Mouse (Mus musculus): ENCODE measurements around the gene Lepr. TPM values are rescaled to one million over a fixed set of nuclear protein-coding genes. Genes with fewer than 3 reads are reported as not detected.

Gene Lepr
- total and polyA plus RNA-seq, 3 experiments, result 0.04 TPM; not detected in 2

DNA sequence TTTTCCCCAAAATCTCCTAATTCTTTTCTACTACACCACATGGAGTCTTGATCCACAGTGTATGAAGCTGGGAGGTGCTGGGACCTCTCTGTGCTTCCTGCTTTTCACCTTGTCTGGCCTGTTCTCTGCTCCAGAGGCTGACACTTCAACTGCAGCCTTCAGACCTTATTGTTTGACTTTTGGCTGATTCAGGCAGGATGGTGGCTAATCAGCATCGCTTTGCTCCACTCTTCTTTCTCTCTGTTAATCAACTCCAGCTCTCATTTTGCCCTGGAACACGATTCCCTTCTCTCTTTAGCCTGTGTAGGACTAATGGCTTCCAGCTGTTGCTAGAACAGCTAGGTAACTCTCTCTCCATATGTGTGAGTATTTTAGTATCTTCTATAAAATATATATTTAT lies 10.0 kb upstream of the Lepr start:
- H3K36me3 ChIP-seq (ENCODE audit: control insufficient read depth in 1 of 2, insufficient read depth in 2 of 2, low read length in 2 of 2), result no peaks in the 10 kb centered on the region
- TF ChIP-seq MYC (IDR thresholded peaks at IDR 0.05; ENCODE audit: low read depth, low read length), result no peak
- TF ChIP-seq MYB (IDR thresholded peaks at IDR 0.05; ENCODE audit: low read depth, low read length), result no peak
- no peak overlapping the region for H3K4me3 ChIP-seq (ENCODE audit: control insufficient read depth in 1 of 2, insufficient read depth in 1 of 2, low read depth in 2 of 2, low read length in 2 of 2)
- no peaks in the 10 kb centered on the region for H3K9me3 ChIP-seq (replicated peaks; ENCODE audit: insufficient read depth, low read length)
- no peak overlapping the region for H3K27ac ChIP-seq (ENCODE audit: control insufficient read depth, low read depth, low read length)
- no peak for DNase-seq (ENCODE audit: low read depth, low spot score)
- H3K9ac ChIP-seq (ENCODE audit: control insufficient read depth, low read depth, low read length, poor library complexity, severe bottlenecking), result no peak overlapping the region
- peaks cover 0 to 3% of the 10 kb centered on the region in 2 experiments; a peak in 3 of 4 replicates for H3K27me3 ChIP-seq (ENCODE audit: control insufficient read depth in 1 of 2, insufficient read depth in 2 of 2, low read length in 2 of 2)
- no peaks in the 10 kb centered on the region for H3K79me2 ChIP-seq (ENCODE audit: control insufficient read depth, insufficient read depth, low read length, poor library complexity)
- H3K4me1 ChIP-seq (ENCODE audit: control insufficient read depth in 1 of 2, insufficient read depth in 2 of 2, low read length in 2 of 2), result no peaks in the 10 kb centered on the region

GRCm38 (mm10) chr4:101707953-101708352 lies 9.3 kb upstream of the Lepr start:
- Histone ChIP-seq H3K36me3 (ENCODE audit: control insufficient read depth in 1 of 2, insufficient read depth in 2 of 2, low read length in 2 of 2) (no peaks in the 10 kb centered on the region), H3K9ac (ENCODE audit: control insufficient read depth, low read depth, low read length, poor library complexity, severe bottlenecking) (no peak overlapping the region), H3K27ac (ENCODE audit: control insufficient read depth, low read depth, low read length) (no peak overlapping the region), H3K79me2 (ENCODE audit: control insufficient read depth, insufficient read depth, low read length, poor library complexity) (no peaks in the 10 kb centered on the region), H3K4me1 (ENCODE audit: control insufficient read depth in 1 of 2, insufficient read depth in 2 of 2, low read length in 2 of 2) (no peaks in the 10 kb centered on the region), H3K9me3 (replicated peaks; ENCODE audit: insufficient read depth, low read length) (no peaks in the 10 kb centered on the region), H3K27me3 (ENCODE audit: control insufficient read depth in 1 of 2, insufficient read depth in 2 of 2, low read length in 2 of 2) (peaks cover 0 to 3% of the 10 kb centered on the region in 2 experiments; a peak in 3 of 4 replicates), H3K4me3 (ENCODE audit: control insufficient read depth in 1 of 2, insufficient read depth in 1 of 2, low read depth in 2 of 2, low read length in 2 of 2) (no peak overlapping the region)
- DNase-seq (ENCODE audit: low read depth, low spot score), result no peak
- no peak for TF ChIP-seq MAX (IDR thresholded peaks at IDR 0.05; ENCODE audit: low read length)
- no peak for TF ChIP-seq ZC3H11A (IDR thresholded peaks at IDR 0.05; ENCODE audit: low read depth, low read length)
- no peak for TF ChIP-seq NELFE (IDR thresholded peaks at IDR 0.05; ENCODE audit: low read depth, low read length)
- TF ChIP-seq E2F4 (IDR thresholded peaks at IDR 0.05; ENCODE audit: borderline replicate concordance, low read depth, low read length), result no peak
- no peak for TF ChIP-seq ETS1 (IDR thresholded peaks at IDR 0.05; ENCODE audit: low read depth, low read length)

DNA sequence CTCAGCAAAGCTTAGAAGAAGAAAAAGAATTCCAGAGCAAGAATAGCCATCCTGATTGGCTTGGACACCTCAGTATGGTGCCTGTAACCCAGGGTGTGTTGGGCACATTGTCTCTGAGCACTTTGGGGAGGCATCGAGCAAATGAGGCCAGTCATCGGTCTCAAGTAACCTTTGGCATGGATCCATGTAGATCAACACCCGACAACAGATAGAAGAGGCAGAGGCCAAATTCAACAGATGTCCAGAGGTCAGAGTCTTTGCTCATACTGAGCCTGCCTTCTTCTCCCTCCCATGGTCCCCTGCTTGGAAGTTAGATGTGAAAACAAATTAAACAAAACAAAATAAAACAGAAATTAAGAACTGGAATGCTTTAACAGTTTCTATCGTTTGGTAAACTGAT lies 6.8 kb upstream of the Lepr start:
- no peak overlapping the region for H3K4me3 ChIP-seq (ENCODE audit: control insufficient read depth in 1 of 2, insufficient read depth in 1 of 2, low read depth in 2 of 2, low read length in 2 of 2)
- H3K36me3 ChIP-seq (ENCODE audit: control insufficient read depth in 1 of 2, insufficient read depth in 2 of 2, low read length in 2 of 2), result no peaks in the 10 kb centered on the region
- H3K4me1 ChIP-seq (ENCODE audit: control insufficient read depth in 1 of 2, insufficient read depth in 2 of 2, low read length in 2 of 2), result no peaks in the 10 kb centered on the region
- H3K9ac ChIP-seq (ENCODE audit: control insufficient read depth, low read depth, low read length, poor library complexity, severe bottlenecking), result no peak overlapping the region
- H3K9me3 ChIP-seq (replicated peaks; ENCODE audit: insufficient read depth, low read length), result no peaks in the 10 kb centered on the region
- no peak for TF ChIP-seq EP300 (IDR thresholded peaks at IDR 0.05; ENCODE audit: low read depth in 1 of 2, low read length in 2 of 2)
- H3K27ac ChIP-seq (ENCODE audit: control insufficient read depth, low read depth, low read length), result no peak overlapping the region
- H3K27me3 ChIP-seq (ENCODE audit: control insufficient read depth in 1 of 2, insufficient read depth in 2 of 2, low read length in 2 of 2), result peaks cover 0 to 2% of the 10 kb centered on the region in 2 experiments; a peak in 3 of 4 replicates
- H3K79me2 ChIP-seq (ENCODE audit: control insufficient read depth, insufficient read depth, low read length, poor library complexity), result no peaks in the 10 kb centered on the region
- DNase-seq (ENCODE audit: low read depth, low spot score), result no peak

- Histone ChIP-seq H3K79me2 (ENCODE audit: control insufficient read depth, insufficient read depth, low read length, poor library complexity) (no peaks in the 10 kb centered on the region), H3K4me1 (ENCODE audit: control insufficient read depth in 1 of 2, insufficient read depth in 2 of 2, low read length in 2 of 2) (no peaks in the 10 kb centered on the region), H3K9me3 (replicated peaks; ENCODE audit: insufficient read depth, low read length) (no peaks in the 10 kb centered on the region), H3K27ac (ENCODE audit: control insufficient read depth, low read depth, low read length) (no peak overlapping the region), H3K27me3 (ENCODE audit: control insufficient read depth in 1 of 2, insufficient read depth in 2 of 2, low read length in 2 of 2) (peaks cover 0 to 2% of the 10 kb centered on the region in 2 experiments; a peak in 2 of 4 replicates), H3K9ac (ENCODE audit: control insufficient read depth, low read depth, low read length, poor library complexity, severe bottlenecking) (no peak overlapping the region), H3K36me3 (ENCODE audit: control insufficient read depth in 1 of 2, insufficient read depth in 2 of 2, low read length in 2 of 2) (no peaks in the 10 kb centered on the region), H3K4me3 (ENCODE audit: control insufficient read depth in 1 of 2, insufficient read depth in 1 of 2, low read depth in 2 of 2, low read length in 2 of 2) (no peak overlapping the region)
- DNase-seq (ENCODE audit: low read depth, low spot score), result no peak
- TF ChIP-seq CHD2 (IDR thresholded peaks at IDR 0.05; ENCODE audit: low read length) (no peak), MAFK (IDR thresholded peaks at IDR 0.05; ENCODE audit: borderline replicate concordance, low read depth, low read length) (no peak), RCOR1 (IDR thresholded peaks at IDR 0.05; ENCODE audit: low read depth, low read length) (no peak), KAT2A (conservative IDR thresholded peaks at IDR 0.05; ENCODE audit: low read depth, low read length) (no peak), GABPA (IDR thresholded peaks at IDR 0.05; ENCODE audit: low read depth, low read length) (no peak), ZMIZ1 (IDR thresholded peaks at IDR 0.05; ENCODE audit: low read depth, low read length) (no peak), RAD21 (IDR thresholded peaks at IDR 0.05; ENCODE audit: low read depth, low read length) (no peak), UBTF (IDR thresholded peaks at IDR 0.05; ENCODE audit: borderline replicate concordance, insufficient read depth, low read depth, low read length) (no peak), MAZ (IDR thresholded peaks at IDR 0.05; ENCODE audit: low read depth, low read length) (no peak), GATA1 (IDR thresholded peaks at IDR 0.05; ENCODE audit: low read depth, low read length) (no peak), TBP (IDR thresholded peaks at IDR 0.05; ENCODE audit: low read depth, low read length) (no peak), NELFE (IDR thresholded peaks at IDR 0.05; ENCODE audit: low read depth, low read length) (no peak), TAL1 (IDR thresholded peaks at IDR 0.05; ENCODE audit: low read length) (no peak), TCF12 (IDR thresholded peaks at IDR 0.05; ENCODE audit: low read depth, low read length) (no peak)
These were observed 6.1 kb upstream of the Lepr start for GRCm38 (mm10) chr4:101711100-101711499.

Data from MEL (cell line).